Mouse (Mus musculus): ENCODE data around the gene Hinfp.
A peak's percentile ranks its signal among the peaks of the same experiment; 100 is the strongest.
"Not testable (repeated sequence)": the region's sequence is repeated elsewhere in the genome, so short reads cannot be mapped to it uniquely, and the experiment has no call there.

The Hinfp gene

DNA sequence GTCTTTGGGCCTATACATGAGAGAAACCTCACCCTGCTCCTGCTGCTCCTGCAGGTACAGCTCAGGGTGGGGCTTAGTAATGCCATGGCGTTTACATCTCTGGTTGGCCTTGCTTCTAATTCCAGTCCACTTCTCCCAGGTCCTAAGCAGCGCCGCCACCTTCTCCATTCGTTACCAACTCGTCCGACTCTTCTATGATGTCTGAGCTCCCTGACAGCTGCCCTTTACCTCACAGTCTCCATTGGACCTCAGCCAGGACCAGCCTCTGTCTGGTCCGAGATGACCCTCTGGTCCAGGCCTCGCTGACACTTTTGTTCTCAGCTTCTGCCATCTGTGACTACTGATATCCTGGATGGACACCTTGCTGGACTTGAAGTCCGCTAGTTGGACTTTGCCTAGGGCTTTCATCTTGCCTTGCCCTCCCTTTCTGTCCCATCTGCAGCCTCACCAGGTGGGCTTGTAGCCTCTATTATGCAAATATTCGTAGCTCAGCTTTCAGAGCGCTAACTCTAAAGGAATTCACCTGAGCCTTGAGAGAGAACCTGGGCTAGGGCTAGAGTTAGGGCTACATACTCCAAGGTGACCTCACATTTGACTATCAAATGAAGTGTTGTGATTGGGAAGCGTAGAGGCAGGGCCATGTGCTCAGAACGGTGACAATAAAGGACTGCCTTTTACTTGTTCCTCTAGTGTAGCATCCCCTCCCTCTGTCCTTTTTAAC lies 27.6 kb upstream of the Hinfp start:
- no peak for DNase-seq (ENCODE audit: low read depth)

DNA sequence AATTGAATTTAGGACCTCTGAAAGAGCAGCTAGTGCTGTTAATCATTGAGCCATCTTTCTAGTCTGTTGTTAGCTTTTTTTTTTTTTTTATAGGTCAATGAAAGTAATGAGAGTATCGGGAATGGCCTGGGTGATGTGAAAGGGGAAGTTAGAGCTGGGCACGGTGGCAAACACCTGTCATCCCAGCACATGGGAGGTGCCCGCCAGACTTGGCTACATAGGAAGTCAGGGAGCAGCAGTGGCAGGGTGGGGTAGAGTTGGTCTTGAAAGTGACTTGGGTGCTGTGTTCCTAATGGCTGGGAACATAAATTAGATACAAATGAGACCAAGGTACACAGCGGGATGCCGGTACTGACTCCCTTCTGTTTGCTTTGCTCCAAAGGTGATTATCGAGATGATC lies 25.3 kb upstream of the Hinfp start:
- DNase-seq (ENCODE audit: low read depth): no peak

DNA sequence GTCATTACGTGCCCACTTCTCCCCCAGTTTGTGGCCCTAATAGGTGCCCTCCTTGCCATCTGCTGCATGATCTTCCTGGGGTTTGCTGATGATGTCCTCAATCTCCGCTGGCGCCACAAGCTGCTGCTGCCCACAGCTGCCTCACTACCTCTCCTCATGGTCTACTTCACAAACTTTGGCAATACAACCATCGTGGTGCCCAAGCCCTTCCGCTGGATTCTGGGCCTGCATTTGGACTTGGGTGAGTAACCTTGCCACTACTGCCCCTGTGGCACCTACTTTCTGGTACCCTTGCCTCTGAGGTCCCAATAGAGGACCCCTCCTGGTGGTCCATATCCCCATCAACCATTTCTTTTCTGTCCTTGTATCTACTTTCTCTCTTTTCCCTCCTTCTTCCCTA lies 22.5 kb upstream of the Hinfp start:
- DNase-seq (ENCODE audit: low read depth): no peak

DNA sequence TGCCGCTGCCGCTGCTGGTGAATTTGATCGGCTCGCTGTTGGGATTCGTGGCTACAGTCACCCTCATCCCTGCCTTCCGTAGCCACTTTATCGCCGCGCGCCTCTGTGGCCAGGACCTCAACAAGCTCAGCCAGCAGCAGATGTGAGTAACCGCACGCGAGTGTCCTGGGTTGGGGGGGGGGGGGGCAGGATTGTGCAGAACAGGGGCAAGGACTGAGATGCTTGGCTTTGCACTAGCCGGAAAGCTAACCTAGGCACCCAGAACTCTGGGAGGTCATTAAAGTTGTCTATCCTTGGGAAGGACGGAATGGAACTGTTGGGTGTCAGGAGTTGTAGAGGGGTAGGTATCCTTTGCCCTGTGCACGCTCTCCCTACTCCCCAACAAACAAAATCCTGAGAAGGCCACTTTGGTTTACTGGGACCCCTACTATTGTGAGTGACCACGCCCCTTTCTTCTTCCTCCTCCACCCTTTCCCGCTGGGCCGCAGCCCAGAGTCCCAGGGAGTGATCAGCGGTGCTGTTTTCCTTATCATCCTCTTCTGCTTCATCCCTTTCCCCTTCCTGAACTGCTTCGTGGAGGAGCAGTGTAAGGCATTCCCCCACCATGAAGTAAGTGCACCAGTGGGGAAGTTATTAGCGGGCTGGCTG lies 21.7 kb upstream of the Hinfp start:
- DNase-seq (ENCODE audit: low read depth): peak; percentile 41

GRCm38 (mm10) chr9:44326371-44327063 lies 21.0 kb upstream of the Hinfp start:
- peak; percentile 88 for DNase-seq (ENCODE audit: low read depth)

- no peak for DNase-seq (ENCODE audit: low read depth)
Measured at GRCm38 (mm10) chr9:44325768-44326370, 20.4 kb upstream of the Hinfp start, which contains the start of gene Dpagt1. TSS of gene Dpagt1 (plus strand) at chr9:44326019.

DNA sequence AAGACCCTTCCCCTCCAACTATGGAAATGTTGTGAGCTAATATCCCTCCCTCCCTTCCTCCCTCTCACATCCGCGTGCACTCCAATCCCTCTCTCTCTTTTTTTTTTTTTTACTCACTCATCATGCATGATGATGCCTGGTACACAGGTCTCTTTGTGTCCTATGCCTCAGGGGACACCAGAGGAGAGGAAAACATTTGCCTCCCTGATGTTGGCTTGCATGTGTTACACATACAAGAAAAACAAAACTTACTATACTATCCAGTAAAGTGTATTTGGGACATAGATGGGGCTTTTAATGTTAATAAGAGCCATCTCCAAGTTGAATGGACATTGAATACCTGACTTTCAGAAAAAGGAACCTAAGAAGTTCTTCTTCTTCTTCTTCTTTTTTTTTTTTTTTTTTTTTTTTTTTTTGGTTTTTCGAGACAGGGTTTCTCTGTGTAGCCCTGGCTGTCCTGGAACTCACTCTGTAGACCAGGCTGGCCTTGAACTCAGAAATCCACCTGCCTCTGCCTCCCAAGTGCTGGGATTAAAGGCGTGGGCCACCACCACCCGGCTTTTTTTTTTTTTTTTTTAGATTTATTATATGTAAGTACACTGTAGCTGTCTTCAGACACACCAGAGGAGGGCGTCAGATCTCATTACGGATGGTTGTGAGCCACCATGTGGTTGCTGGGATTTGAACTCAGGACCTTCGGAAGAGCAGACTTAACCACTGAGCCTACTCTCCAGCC lies 19.7 kb upstream of the Hinfp start:
- not testable (repeated sequence) for DNase-seq (ENCODE audit: low read depth)

DNA sequence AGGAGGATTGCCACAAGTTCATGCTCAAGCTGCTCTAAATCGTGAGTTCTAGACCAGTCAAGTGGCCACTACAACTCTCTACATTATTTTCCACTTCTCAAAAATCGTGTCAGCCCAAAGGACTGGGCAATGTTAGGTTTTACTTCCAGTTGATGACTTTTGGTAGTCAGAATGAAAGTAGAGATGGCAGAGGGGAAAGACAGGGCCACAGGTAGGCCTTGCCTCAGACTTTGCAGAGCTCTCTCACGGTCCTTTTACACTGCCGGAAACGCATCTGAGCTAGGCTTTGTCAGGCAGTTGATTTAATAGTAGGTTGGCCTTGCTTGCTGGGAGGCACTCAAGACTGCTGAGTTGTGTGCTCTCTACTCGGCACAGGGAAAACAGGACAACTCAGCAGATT lies 18.7 kb upstream of the Hinfp start:
- no peak for DNase-seq (ENCODE audit: low read depth)

- DNase-seq (ENCODE audit: low read depth): not testable (repeated sequence)
Measured at GRCm38 (mm10) chr9:44323656-44324055, 18.2 kb upstream of the Hinfp start.

DNA sequence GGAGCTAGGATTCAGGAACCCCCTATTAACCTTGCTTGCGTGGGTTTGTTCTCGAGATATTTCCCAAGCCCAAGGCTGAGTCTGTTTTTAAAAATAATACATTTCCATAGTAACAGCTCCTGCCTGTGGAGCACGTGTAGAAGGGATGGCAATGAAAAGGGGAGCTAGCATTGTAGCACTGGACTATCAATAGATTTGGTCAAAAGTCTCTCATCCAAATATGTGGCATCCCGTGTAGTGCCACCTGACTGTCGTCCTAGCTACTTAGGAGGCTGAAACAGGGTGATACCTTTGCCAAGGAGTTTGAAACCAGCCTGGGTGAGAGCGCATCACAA lies 15.3 kb upstream of the Hinfp start:
- peak; percentile 45 for DNase-seq (ENCODE audit: low read depth)

DNA sequence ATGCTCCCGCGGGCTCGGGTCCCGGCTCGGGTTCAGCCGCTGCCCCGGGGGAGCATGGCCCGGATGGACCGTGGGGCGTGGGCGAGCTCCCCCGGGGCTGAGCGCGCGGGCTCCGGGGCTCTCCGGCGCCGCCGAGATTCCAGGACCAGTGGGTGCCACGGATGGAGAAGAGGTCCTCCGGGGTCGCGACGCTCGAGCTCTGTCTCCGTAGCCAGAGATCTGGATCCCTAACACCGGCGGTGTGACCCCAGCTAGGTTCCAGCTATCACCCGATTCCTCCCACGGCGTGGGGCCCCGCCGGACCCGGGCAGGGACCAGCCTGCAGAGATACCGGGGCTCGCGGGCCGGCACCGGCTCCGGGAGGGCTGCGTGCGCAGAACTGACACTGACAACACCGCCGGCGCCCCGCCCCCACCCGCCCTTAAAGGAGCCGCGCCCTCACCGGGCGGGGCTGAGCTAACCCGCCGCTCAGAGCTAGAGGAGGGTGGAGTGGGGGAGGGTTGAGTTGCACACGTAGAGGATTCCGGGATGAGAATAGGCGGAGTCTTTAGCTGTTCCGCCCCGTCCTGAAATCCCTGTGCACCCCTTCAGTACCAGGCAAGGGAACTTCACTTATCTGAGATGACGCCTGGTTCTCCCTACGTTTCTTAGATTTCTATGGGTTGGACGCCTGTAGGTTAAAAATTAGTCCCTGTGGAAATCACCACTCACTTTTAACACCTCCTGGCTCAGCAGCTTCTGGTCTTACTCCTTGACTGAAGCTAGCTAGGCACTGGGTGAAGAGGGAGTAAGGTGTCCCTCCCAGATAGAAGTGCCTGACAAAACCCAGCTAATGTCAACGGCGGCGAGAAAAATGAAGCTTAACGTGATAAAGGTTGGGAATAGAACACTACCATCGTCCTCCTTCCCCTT lies 14.7 kb upstream of the Hinfp start, which contains the start of gene C2cd2l:
C2cd2l (minus strand) TSS at position 399 of the 912 bp plus-strand sequence.
- DNase-seq (ENCODE audit: low read depth): peak; percentile 97

- peak; percentile 19 for DNase-seq (ENCODE audit: low read depth)
Measured at GRCm38 (mm10) chr9:44319105-44319886, 13.8 kb upstream of the Hinfp start.

- no peak for DNase-seq (ENCODE audit: low read depth)
Measured at GRCm38 (mm10) chr9:44318826-44319095, 13.3 kb upstream of the Hinfp start.

- no peak for DNase-seq (ENCODE audit: low read depth)
Measured at GRCm38 (mm10) chr9:44318076-44318825, 12.8 kb upstream of the Hinfp start.

- DNase-seq (ENCODE audit: low read depth): no peak
Measured at GRCm38 (mm10) chr9:44317452-44317851, 12.0 kb upstream of the Hinfp start.

- no peak for DNase-seq (ENCODE audit: low read depth)
Measured at GRCm38 (mm10) chr9:44314910-44315309, 9.4 kb upstream of the Hinfp start.

- DNase-seq (ENCODE audit: low read depth): no peak
Measured at GRCm38 (mm10) chr9:44314257-44314547, 8.7 kb upstream of the Hinfp start.

DNA sequence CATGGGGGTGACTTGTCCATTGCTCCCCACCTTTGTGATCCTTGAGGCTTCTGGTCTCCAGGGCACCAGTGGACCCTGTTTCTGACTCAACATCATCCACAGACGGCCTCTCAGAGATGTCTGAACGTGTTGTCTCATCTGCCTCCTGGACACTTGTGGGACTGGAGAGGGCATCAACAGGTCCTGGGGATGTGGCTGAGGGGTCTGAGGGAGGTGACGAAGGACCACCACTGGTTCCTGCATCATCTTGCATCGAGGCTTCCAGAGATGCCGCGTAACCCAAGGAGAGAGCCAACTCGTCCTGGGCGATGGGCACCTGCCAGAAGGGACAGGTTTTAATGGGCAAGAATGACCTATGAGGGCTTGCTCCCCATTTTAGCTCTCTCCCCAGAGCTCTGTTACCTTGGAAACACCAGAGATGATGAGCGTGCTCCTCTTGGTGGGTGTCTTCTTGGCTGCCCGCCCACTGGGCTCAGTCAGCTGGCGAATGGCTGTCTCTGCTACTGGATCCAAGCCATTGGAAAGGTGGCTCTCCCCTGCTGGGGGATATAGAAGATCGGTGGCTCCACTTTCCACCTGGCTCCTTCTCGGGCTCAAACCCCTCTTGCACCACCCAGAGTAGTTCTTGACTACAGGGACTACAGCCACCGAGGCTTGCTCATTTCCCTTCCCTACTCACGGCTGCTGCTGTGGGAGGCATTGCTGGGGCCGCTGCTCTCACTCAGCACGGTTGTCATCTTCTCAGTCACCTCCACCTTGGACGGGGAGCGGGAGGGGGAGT lies 8.2 kb upstream of the Hinfp start:
- DNase-seq (ENCODE audit: low read depth): no peak

All from NIH3T3 (cell line).